Mouse (Mus musculus): ENCODE data around the gene Slc22a8.

The Slc22a8 gene

GRCm38 (mm10) chr19:8590954-8591353 lies at the start of gene Slc22a8:
Gene Slc22a8 (plus strand): TSS chr19:8591254.
- no peak for DNase-seq (ENCODE audit: low spot score)

- DNase-seq (ENCODE audit: low spot score) = no peak
Observed at GRCm38 (mm10) chr19:8558897-8559296, 32.2 kb upstream of the Slc22a8 start.

- no peak for DNase-seq (ENCODE audit: low spot score)
Observed at GRCm38 (mm10) chr19:8564021-8564420, 27.0 kb upstream of the Slc22a8 start.

- no peak for DNase-seq (ENCODE audit: low spot score)
Observed at GRCm38 (mm10) chr19:8564469-8564868, 26.6 kb upstream of the Slc22a8 start.

- no peak for DNase-seq (ENCODE audit: low spot score)
Observed at GRCm38 (mm10) chr19:8565262-8565661, 25.8 kb upstream of the Slc22a8 start.

- no peak for DNase-seq (ENCODE audit: low spot score)
Observed at GRCm38 (mm10) chr19:8565985-8566384, 25.1 kb upstream of the Slc22a8 start.

GRCm38 (mm10) chr19:8567104-8567880 lies 23.8 kb upstream of the Slc22a8 start:
- peak; percentile 33 for DNase-seq (ENCODE audit: low spot score)

GRCm38 (mm10) chr19:8569453-8569863 lies 21.6 kb upstream of the Slc22a8 start:
- peak; percentile 18 for DNase-seq (ENCODE audit: low spot score)

- no peak for DNase-seq (ENCODE audit: low spot score)
Observed at GRCm38 (mm10) chr19:8570341-8571040, 20.6 kb upstream of the Slc22a8 start.

GRCm38 (mm10) chr19:8571746-8572145 lies 19.3 kb upstream of the Slc22a8 start:
- DNase-seq (ENCODE audit: low spot score) = no peak

GRCm38 (mm10) chr19:8572485-8572884 lies 18.6 kb upstream of the Slc22a8 start:
- no peak for DNase-seq (ENCODE audit: low spot score)

- DNase-seq (ENCODE audit: low spot score) = no peak
Observed at GRCm38 (mm10) chr19:8577432-8577831, 13.6 kb upstream of the Slc22a8 start.

GRCm38 (mm10) chr19:8578293-8578969 lies 12.6 kb upstream of the Slc22a8 start:
- DNase-seq (ENCODE audit: low spot score) = peak; percentile 42

GRCm38 (mm10) chr19:8578970-8579342 lies 12.1 kb upstream of the Slc22a8 start:
- DNase-seq (ENCODE audit: low spot score) = no peak

- DNase-seq (ENCODE audit: low spot score) = no peak
Observed at GRCm38 (mm10) chr19:8585298-8585697, 5.8 kb upstream of the Slc22a8 start.

GRCm38 (mm10) chr19:8585899-8586298 lies 5.2 kb upstream of the Slc22a8 start:
- DNase-seq (ENCODE audit: low spot score) = no peak

- DNase-seq (ENCODE audit: low spot score) = no peak
Observed at GRCm38 (mm10) chr19:8586350-8586749, 4.7 kb upstream of the Slc22a8 start.

- DNase-seq (ENCODE audit: low spot score) = no peak
Observed at GRCm38 (mm10) chr19:8587315-8587714, 3.7 kb upstream of the Slc22a8 start.

GRCm38 (mm10) chr19:8592155-8592554 lies 1.1 kb downstream of the Slc22a8 start:
- no peak for DNase-seq (ENCODE audit: low spot score)

GRCm38 (mm10) chr19:8592873-8593408 lies 1.9 kb downstream of the Slc22a8 start:
- DNase-seq (ENCODE audit: low spot score) = no peak

- no peak for DNase-seq (ENCODE audit: low spot score)
Observed at GRCm38 (mm10) chr19:8593833-8594232, 2.8 kb downstream of the Slc22a8 start.

GRCm38 (mm10) chr19:8594518-8594917 lies 3.5 kb downstream of the Slc22a8 start:
- no peak for DNase-seq (ENCODE audit: low spot score)

- no peak for DNase-seq (ENCODE audit: low spot score)
Observed at GRCm38 (mm10) chr19:8597269-8597668, 6.2 kb downstream of the Slc22a8 start.
